ENCODE assay signal across 8 mouse cellular contexts in the genomic region with DNA sequence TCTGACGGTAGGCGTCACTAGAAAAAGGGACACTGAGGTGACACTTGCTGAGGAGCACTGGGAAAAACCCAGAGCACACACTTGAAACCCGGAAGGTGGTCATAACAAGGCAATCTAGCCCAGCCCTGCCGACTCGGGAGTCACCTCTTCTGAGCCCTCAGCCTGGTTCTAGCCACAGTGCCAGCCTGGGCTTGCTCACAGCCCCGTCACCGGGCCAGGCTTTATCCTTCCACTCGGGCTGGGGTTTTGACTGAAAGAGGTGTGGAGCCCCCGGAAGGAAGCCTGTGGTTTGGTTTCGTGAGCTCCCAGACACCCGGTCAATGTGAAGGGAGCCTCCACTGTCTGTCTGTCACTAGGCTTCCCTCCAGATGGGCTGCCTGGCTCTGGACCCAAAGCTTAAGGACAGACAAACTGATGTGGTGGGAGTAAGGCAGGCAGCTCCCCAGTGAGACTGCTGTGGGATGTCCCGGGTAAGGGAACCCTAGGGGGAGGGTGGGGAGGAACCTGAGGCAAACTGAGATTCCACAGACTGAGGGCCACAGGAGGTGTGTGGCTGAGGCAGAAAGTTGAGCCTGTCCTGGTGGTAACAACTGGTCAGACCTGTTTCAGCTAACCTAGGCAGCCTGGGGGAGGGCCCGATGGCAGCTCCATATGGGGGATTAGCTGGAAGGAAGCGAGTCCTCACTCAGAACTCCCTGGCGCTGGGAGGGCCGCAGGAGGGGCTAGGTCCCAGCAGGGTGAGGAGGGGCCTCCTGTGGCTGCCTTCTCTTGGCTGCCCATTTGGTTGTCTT. TPM values are rescaled to one million over a fixed set of nuclear protein-coding genes. Genes with fewer than 3 reads are reported as not detected.
A peak's percentile ranks its signal among the peaks of the same experiment; 100 is the strongest.
DNase-seq lines count a peak whose midpoint lies in the region; ATAC-seq and TF ChIP-seq lines count a peak whose summit lies in the region.

No protein-coding gene starts in this region.

- peak overlapping the region; percentile 78 for H3K27ac ChIP-seq in embryonic facial prominence, embryonic 13.5 days
- peak overlapping the region; percentile 29; the same call in 1 of the 2 replicates for H3K27ac ChIP-seq in limb, embryonic 15.5 days
- H3K27ac ChIP-seq in stomach, postnatal 0 days (replicated peaks): peak overlapping the region; percentile 80

- H3K4me2 ChIP-seq in embryonic facial prominence, embryonic 13.5 days: 0 out of 2 replicates have a peak overlapping the region, but pooled peaks have one; percentile 22
- H3K4me2 ChIP-seq in limb, embryonic 15.5 days: peak overlapping the region; percentile 10; the same call in 1 of the 2 replicates
- H3K4me2 ChIP-seq in stomach, postnatal 0 days (replicated peaks; ENCODE audit: low read depth): peak overlapping the region; percentile 20

- peaks cover 53% of the 10 kb centered on the region for H3K27me3 ChIP-seq in embryonic facial prominence, embryonic 13.5 days
- H3K27me3 ChIP-seq in limb, embryonic 15.5 days: peaks cover 9% of the 10 kb centered on the region
- H3K27me3 ChIP-seq in stomach, postnatal 0 days (ENCODE audit: control insufficient read depth, insufficient read depth, low read length): no peaks in the 10 kb centered on the region

- H3K4me3 ChIP-seq in embryonic facial prominence, embryonic 13.5 days: no peak overlapping the region
- H3K4me3 ChIP-seq in limb, embryonic 15.5 days: no peak overlapping the region
- H3K4me3 ChIP-seq in stomach, postnatal 0 days (ENCODE audit: low read depth, low read length): no peak overlapping the region

- ATAC-seq in embryonic facial prominence, embryonic 13.5 days (ENCODE audit: insufficient number of reproducible peaks, insufficient read depth, low FRiP score, low TSS enrichment, low read depth): peak; percentile 38; the same call in 1 of the 2 replicates
- no peak for ATAC-seq in limb, embryonic 15.5 days (ENCODE audit: insufficient number of reproducible peaks, low FRiP score, low TSS enrichment, low read depth)
- ATAC-seq in stomach, postnatal 0 days (ENCODE audit: low FRiP score, low TSS enrichment): peak; percentile 59

- no peak overlapping the region for H3K9ac ChIP-seq in embryonic facial prominence, embryonic 13.5 days
- no peak overlapping the region for H3K9ac ChIP-seq in limb, embryonic 15.5 days
- H3K9ac ChIP-seq in stomach, postnatal 0 days (ENCODE audit: low read length): peak overlapping the region; percentile 35; the same call in 1 of the 2 replicates

- intact Hi-C loops in gastrocnemius, postnatal 14 days (cut with DNase I; ENCODE audit: low total_unique reads): no loop called here

- 9% methylated on average over 16 of the region's 16 CpGs for WGBS in embryonic facial prominence, embryonic 13.5 days
- 14% methylated on average over 16 of the region's 16 CpGs for WGBS in limb, embryonic 15.5 days
- 20% methylated on average over 16 of the region's 16 CpGs for whole genome bisulfite sequencing in stomach, postnatal 0 days

- DNase-seq in lung, adult 18-20 months: peak; percentile 71 to 85
- no peak for DNase-seq in lung, postnatal 14 days
- peak; percentile 77 for DNase-seq in stomach, postnatal 0 days (ENCODE audit: low spot score)
- DNase-seq in left cerebral cortex, adult 18-20 months (ENCODE audit: low spot score in 2 of 2): no peak
- no peak for DNase-seq in gastrocnemius, postnatal 14 days
- DNase-seq in spleen, postnatal 14 days (ENCODE audit: low spot score in 2 of 2): no peak

- H3K4me1 ChIP-seq in embryonic facial prominence, embryonic 13.5 days: peaks cover 70% of the 10 kb centered on the region
- H3K4me1 ChIP-seq in limb, embryonic 15.5 days: peaks cover 69% of the 10 kb centered on the region
- peaks cover 21% of the 10 kb centered on the region for H3K4me1 ChIP-seq in stomach, postnatal 0 days (replicated peaks; ENCODE audit: control insufficient read depth, insufficient read depth)

- H3K9me3 ChIP-seq in embryonic facial prominence, embryonic 13.5 days: no peaks in the 10 kb centered on the region
- no peaks in the 10 kb centered on the region for H3K9me3 ChIP-seq in limb, embryonic 15.5 days
- H3K9me3 ChIP-seq in stomach, postnatal 0 days (ENCODE audit: control insufficient read depth, low read length): no peaks in the 10 kb centered on the region

- TF ChIP-seq CTCF in stomach, postnatal 0 days (IDR thresholded peaks at IDR 0.05; ENCODE audit: low read depth): 0 out of 2 replicates have a peak, but pooled peaks have one; percentile 4

- TF ChIP-seq EP300 in stomach, postnatal 0 days (optimal IDR thresholded peaks at IDR 0.05): no peak

- no peaks in the 10 kb centered on the region for H3K36me3 ChIP-seq in embryonic facial prominence, embryonic 13.5 days
- H3K36me3 ChIP-seq in limb, embryonic 15.5 days: no peaks in the 10 kb centered on the region
- no peaks in the 10 kb centered on the region for H3K36me3 ChIP-seq in stomach, postnatal 0 days (ENCODE audit: control insufficient read depth, insufficient read depth, low read length)

RNA-seq across cellular contexts. Expression of gene Slc9a3r1, which starts 10.6 kb away (rescaled TPM):
- 28.3 and 36.0 TPM in 2 replicates for polyA plus RNA-seq in embryonic facial prominence, embryonic 13.5 days (2015; fragmentation: Nextera tagmentation; extraction: Ambion mirVana)
- 41.8 and 43.9 TPM in 2 replicates for polyA plus RNA-seq in limb, embryonic 15.5 days (2015; fragmentation: Nextera tagmentation; extraction: Ambion mirVana)
- 104 and 109 TPM in 2 replicates for polyA plus RNA-seq in stomach, postnatal 0 days (2015; fragmentation: Nextera tagmentation; extraction: Ambion mirVana)
- total RNA-seq in left cerebral cortex, adult 18-20 months (2021): 10 to 100 TPM; 60.9 to 68.1 TPM
- 1 to 10 TPM; 4.9 to 5.9 TPM for total RNA-seq in gastrocnemius, postnatal 14 days (2021)

RNA-seq across cellular contexts. Expression of gene Tmem104, which starts 13.5 kb away (rescaled TPM):
- 11.9 and 13.9 TPM in 2 replicates for polyA plus RNA-seq in embryonic facial prominence, embryonic 13.5 days (2015; fragmentation: Nextera tagmentation; extraction: Ambion mirVana)
- polyA plus RNA-seq in limb, embryonic 15.5 days (2015; fragmentation: Nextera tagmentation; extraction: Ambion mirVana): 15.8 and 15.9 TPM in 2 replicates
- polyA plus RNA-seq in stomach, postnatal 0 days (2015; fragmentation: Nextera tagmentation; extraction: Ambion mirVana): 6.3 and 8.2 TPM in 2 replicates
- total RNA-seq in left cerebral cortex, adult 18-20 months (2021): 10 to 100 TPM; 14.9 to 16.2 TPM
- total RNA-seq in gastrocnemius, postnatal 14 days (2021): 1 to 10 TPM; 4.5 to 4.9 TPM

RNA-seq across cellular contexts. Expression of gene Nat9, which starts 13.9 kb away (rescaled TPM):
- 21.2 and 23.9 TPM in 2 replicates for polyA plus RNA-seq in embryonic facial prominence, embryonic 13.5 days (2015; fragmentation: Nextera tagmentation; extraction: Ambion mirVana)
- polyA plus RNA-seq in limb, embryonic 15.5 days (2015; fragmentation: Nextera tagmentation; extraction: Ambion mirVana): 23.6 and 27.3 TPM in 2 replicates
- polyA plus RNA-seq in stomach, postnatal 0 days (2015; fragmentation: Nextera tagmentation; extraction: Ambion mirVana): 17.7 and 18.1 TPM in 2 replicates
- 10 to 100 TPM; 24.3 to 30.5 TPM for total RNA-seq in left cerebral cortex, adult 18-20 months (2021)
- 10 to 100 TPM; 13.1 to 14.0 TPM for total RNA-seq in gastrocnemius, postnatal 14 days (2021)

RNA-seq across cellular contexts. Expression of gene Cd300lf, which starts 40.0 kb away (rescaled TPM):
- polyA plus RNA-seq in embryonic facial prominence, embryonic 13.5 days (2015; fragmentation: Nextera tagmentation; extraction: Ambion mirVana): 0.38 and 0.56 TPM in 2 replicates
- 0.46 and 0.65 TPM in 2 replicates for polyA plus RNA-seq in limb, embryonic 15.5 days (2015; fragmentation: Nextera tagmentation; extraction: Ambion mirVana)
- polyA plus RNA-seq in stomach, postnatal 0 days (2015; fragmentation: Nextera tagmentation; extraction: Ambion mirVana): 0.36 and 0.47 TPM in 2 replicates
- total RNA-seq in left cerebral cortex, adult 18-20 months (2021): under 1 TPM; 0.30 to 0.42 TPM
- total RNA-seq in gastrocnemius, postnatal 14 days (2021): not detected

Comparison
In these comparisons a context has a peak if more than half of its experiments do, and no peak if none do; other contexts are left out.
1. DNase-seq: peak in lung, adult 18-20 months (2 of 2) and stomach, postnatal 0 days (single experiment); none in lung, postnatal 14 days (single experiment), left cerebral cortex, adult 18-20 months (0 of 2), gastrocnemius, postnatal 14 days (single experiment) and spleen, postnatal 14 days (0 of 2).
2. H3K27ac ChIP-seq: peak in every context shown above with its lines; median percentile 80 in stomach, postnatal 0 days; 78 in embryonic facial prominence, embryonic 13.5 days; 29 in limb, embryonic 15.5 days.
3. Peak in every context shown above with its lines, with median percentiles within 50 percentile points of each other: H3K4me2 ChIP-seq.